Mouse (Mus musculus) ES-Bruce4 (cell line): ENCODE results near the gene Rpl13. TPM values are rescaled to one million over a fixed set of nuclear protein-coding genes. Genes with fewer than 3 reads are reported as not detected.

ENCODE experiments used
- H3K27ac ChIP-seq: 2 replicates; pipeline ENCODE4 v1.5.1; 2012; ENCODE audit warnings: low read length, inconsistent platforms; ENCODE audit not compliant: insufficient read depth
- H3K27me3 ChIP-seq: 2 replicates; pipeline ENCODE4 v1.6.1; 2012; ENCODE audit warnings: mild to moderate bottlenecking, low read length, inconsistent platforms; ENCODE audit not compliant: control insufficient read depth, poor library complexity, insufficient read depth, severe bottlenecking
- H3K36me3 ChIP-seq: 2 replicates; pipeline ENCODE4 v1.6.1; 2012; ENCODE audit warnings: inconsistent platforms, mild to moderate bottlenecking, low read length, moderate library complexity; ENCODE audit not compliant: control insufficient read depth, poor library complexity, insufficient read depth, severe bottlenecking
- H3K4me1 ChIP-seq: one replicate; pipeline ENCODE4 v1.8.1; 2011; ENCODE audit warnings: low read length; ENCODE audit not compliant: control insufficient read depth, insufficient read depth
- H3K4me3 ChIP-seq: 2 replicates; pipeline ENCODE4 v1.5.1; 2011; ENCODE audit warnings: low read depth, mild to moderate bottlenecking, low read length
- H3K9ac ChIP-seq: 2 replicates; pipeline ENCODE4 v1.6.1; 2012; ENCODE audit warnings: low read depth, mild to moderate bottlenecking, inconsistent platforms; ENCODE audit not compliant: poor library complexity, severe bottlenecking
- H3K9me3 ChIP-seq: replicated peaks from 2 replicates; pipeline ENCODE4 v1.6.1; 2012; ENCODE audit warnings: mild to moderate bottlenecking, low read length, inconsistent platforms; ENCODE audit not compliant: control insufficient read depth, poor library complexity, insufficient read depth, severe bottlenecking
- CTCF ChIP-seq: IDR thresholded peaks from one replicate; pipeline ENCODE4 v1.8.1; 2011; ENCODE audit warnings: low read depth, low read length
- EP300 ChIP-seq: IDR thresholded peaks from 2 replicates; pipeline ENCODE4 v1.6.1; 2011; ENCODE audit warnings: low read depth, low read length; ENCODE audit not compliant: insufficient read depth
- POLR2A ChIP-seq: IDR thresholded peaks from one replicate; pipeline ENCODE4 v1.8.1; 2011; ENCODE audit warnings: low read length; ENCODE audit not compliant: insufficient read depth
- polyA plus RNA-seq: library from polyadenylated mRNA; stranded (reverse); fragments of >200 nt; gene quantifications from 2 replicates; pipeline ENCODE4 v1.2.4, GENCODE M21; 2011; ENCODE audit warnings: low read depth; ENCODE audit not compliant: missing spikeins, insufficient read depth, insufficient read length

The Rpl13 gene
- polyA plus RNA-seq, 1 experiment, result 2,592 TPM

GRCm38 (mm10) chr8:123122670-123123069 lies 20.5 kb downstream of the Rpl13 start:
- Histone ChIP-seq H3K27me3 (0 out of 2 replicates have a peak, but pooled peaks cover 4% of the 10 kb centered on the region), H3K27ac (no peak overlapping the region), H3K9me3 (no peaks in the 10 kb centered on the region), H3K4me3 (no peak overlapping the region), H3K4me1 (no peaks in the 10 kb centered on the region), H3K36me3 (no peaks in the 10 kb centered on the region), H3K9ac (no peak overlapping the region)
- no peak for TF ChIP-seq CTCF
- no peak for TF ChIP-seq EP300
- no peak for TF ChIP-seq POLR2A

GRCm38 (mm10) chr8:123126193-123126816 lies 24.2 kb downstream of the Rpl13 start:
- Histone ChIP-seq H3K36me3 (no peaks in the 10 kb centered on the region), H3K4me1 (no peaks in the 10 kb centered on the region), H3K4me3 (peak overlapping the region; percentile 27; the same call in 1 of the 2 replicates), H3K27me3 (no peaks in the 10 kb centered on the region), H3K27ac (no peak overlapping the region), H3K9ac (no peak overlapping the region), H3K9me3 (no peaks in the 10 kb centered on the region)
- TF ChIP-seq CTCF (no peak), POLR2A (no peak), EP300 (no peak)

GRCm38 (mm10) chr8:123131041-123131440 lies 28.9 kb downstream of the Rpl13 start:
- TF ChIP-seq CTCF, result no peak
- TF ChIP-seq EP300, result no peak
- no peak for TF ChIP-seq POLR2A
- no peak overlapping the region for H3K4me3 ChIP-seq
- no peak overlapping the region for H3K9ac ChIP-seq
- no peaks in the 10 kb centered on the region for H3K9me3 ChIP-seq
- H3K27me3 ChIP-seq, result no peaks in the 10 kb centered on the region
- no peaks in the 10 kb centered on the region for H3K36me3 ChIP-seq
- no peaks in the 10 kb centered on the region for H3K4me1 ChIP-seq
- no peak overlapping the region for H3K27ac ChIP-seq

- Histone ChIP-seq H3K36me3 (no peaks in the 10 kb centered on the region), H3K9me3 (no peaks in the 10 kb centered on the region)
- TF ChIP-seq CTCF, result peak; percentile 51
- no peak for TF ChIP-seq EP300
These were observed 30.8 kb downstream of the Rpl13 start for GRCm38 (mm10) chr8:123132953-123133352.

GRCm38 (mm10) chr8:123134149-123134713 lies 32.1 kb downstream of the Rpl13 start:
- no peaks in the 10 kb centered on the region for H3K4me1 ChIP-seq
- H3K27ac ChIP-seq, result no peak overlapping the region
- H3K27me3 ChIP-seq, result no peaks in the 10 kb centered on the region
- no peaks in the 10 kb centered on the region for H3K9me3 ChIP-seq
- no peaks in the 10 kb centered on the region for H3K36me3 ChIP-seq
- no peak overlapping the region for H3K9ac ChIP-seq
- H3K4me3 ChIP-seq, result no peak overlapping the region
- TF ChIP-seq POLR2A (no peak), EP300 (no peak), CTCF (no peak)

More at GRCm38 (mm10) chr8:123132953-123133352, 30.8 kb downstream of the Rpl13 start:
- no peaks in the 10 kb centered on the region for H3K27me3 ChIP-seq
- no peaks in the 10 kb centered on the region for H3K4me1 ChIP-seq
- H3K9ac ChIP-seq, result no peak overlapping the region
- no peak overlapping the region for H3K4me3 ChIP-seq
- no peak overlapping the region for H3K27ac ChIP-seq

- Histone ChIP-seq H3K27ac (no peak overlapping the region), H3K9me3 (no peaks in the 10 kb centered on the region), H3K4me1 (no peaks in the 10 kb centered on the region), H3K9ac (no peak overlapping the region), H3K36me3 (no peaks in the 10 kb centered on the region), H3K27me3 (no peaks in the 10 kb centered on the region), H3K4me3 (no peak overlapping the region)
- TF ChIP-seq EP300 (no peak), CTCF (no peak), POLR2A (no peak)
These were observed 33.3 kb downstream of the Rpl13 start for GRCm38 (mm10) chr8:123135406-123135805.
